Mouse (Mus musculus) ZHBTc4 (cell line): Measurements from ENCODE around the gene Gorasp2.

Source experiments
- DNase-seq: peaks from one replicate; pipeline ENCODE4 v3.0.0-alpha.2; 2011; ENCODE audit warnings: low read depth, low spot score

The Gorasp2 gene

GRCm38 (mm10) chr2:70657083-70657482, 4.3 kb upstream of the Gorasp2 start:
- DNase-seq = no peak

GRCm38 (mm10) chr2:70661715-70662495, 529 bp downstream of the Gorasp2 start, which contains the start of gene Gm26558:
TSS of gene Gm26558 (minus strand) at chr2:70662108.
- DNase-seq = peak; percentile 35

DNA sequence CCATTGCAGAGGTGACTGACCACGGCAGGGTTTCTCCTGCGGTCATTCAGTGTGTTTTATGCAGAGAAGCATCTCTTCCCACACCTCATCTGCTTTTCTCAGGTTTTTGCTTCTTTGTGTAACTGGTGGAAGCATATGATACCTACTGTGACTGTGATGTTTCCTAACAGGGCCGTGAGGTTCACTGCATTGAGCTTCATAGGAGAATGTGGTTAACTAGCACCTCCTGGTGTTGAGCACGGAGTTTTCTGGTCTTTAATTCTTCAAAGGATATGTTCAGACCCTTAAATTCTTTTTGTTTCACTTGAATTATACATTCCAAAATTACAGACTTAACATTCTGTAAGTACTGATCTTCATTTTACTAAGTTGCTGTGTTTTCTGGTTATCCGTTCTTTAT, 2.4 kb downstream of the Gorasp2 start:
- DNase-seq = peak; percentile 39

DNA sequence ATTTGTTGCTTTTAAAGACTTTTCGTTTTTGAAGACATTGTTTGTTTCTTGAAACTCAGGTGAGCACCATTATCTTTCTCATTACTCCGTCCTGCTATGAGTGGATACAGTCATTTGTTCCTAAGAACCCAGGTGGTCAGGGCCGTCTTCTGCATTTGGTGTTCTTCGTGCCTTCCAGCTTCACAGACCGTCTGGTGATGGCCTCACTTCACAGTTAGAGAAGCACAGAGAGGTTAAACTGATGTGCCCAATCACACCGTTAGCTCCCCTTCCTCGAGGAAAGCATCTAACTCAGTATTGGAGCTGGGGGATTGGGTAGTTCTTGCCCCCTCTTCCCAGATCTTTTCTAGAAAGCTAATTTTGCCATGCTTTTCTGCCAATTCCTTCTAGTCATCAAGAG, 5.6 kb downstream of the Gorasp2 start:
- DNase-seq = no peak

GRCm38 (mm10) chr2:70669241-70669640, 7.9 kb downstream of the Gorasp2 start:
- DNase-seq = no peak

- DNase-seq = no peak
Observed at GRCm38 (mm10) chr2:70669896-70670295, 8.5 kb downstream of the Gorasp2 start.

GRCm38 (mm10) chr2:70672476-70672875, 11.1 kb downstream of the Gorasp2 start:
- DNase-seq = no peak

DNA sequence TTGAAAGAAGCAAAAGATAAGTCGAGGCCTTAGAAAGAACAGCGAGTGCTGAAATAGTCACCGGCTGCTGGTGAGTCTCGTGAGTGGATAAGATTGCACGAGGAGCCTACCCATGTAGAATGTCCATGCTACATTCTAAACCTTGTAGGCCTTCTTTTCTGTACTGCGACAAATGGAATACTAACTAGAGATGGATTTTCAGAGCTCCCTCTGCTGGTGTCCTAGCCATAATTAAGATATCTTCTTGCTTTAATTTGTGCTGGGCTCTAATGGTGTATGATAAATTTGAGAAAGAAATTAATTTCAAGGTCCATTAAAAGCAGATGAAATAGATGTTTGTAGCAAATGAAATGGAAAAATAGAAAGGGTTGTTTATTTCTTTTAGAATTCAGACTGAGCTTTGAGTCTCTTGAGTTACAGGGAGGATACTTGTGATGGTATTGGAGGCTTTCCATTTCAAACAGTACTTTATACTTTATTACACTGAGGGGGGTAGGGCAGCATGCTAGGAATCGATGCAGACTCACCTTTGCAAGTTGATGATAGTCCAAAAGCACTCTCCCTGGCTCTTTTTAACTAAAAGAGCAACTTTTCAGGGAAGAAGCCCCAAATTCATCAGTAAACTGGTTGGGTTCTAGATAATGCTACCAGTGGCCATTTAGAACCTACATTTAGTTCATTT, 12.2 kb downstream of the Gorasp2 start:
- DNase-seq = no peak

- DNase-seq = no peak
Observed at GRCm38 (mm10) chr2:70682324-70682723, 20.9 kb downstream of the Gorasp2 start.

DNA sequence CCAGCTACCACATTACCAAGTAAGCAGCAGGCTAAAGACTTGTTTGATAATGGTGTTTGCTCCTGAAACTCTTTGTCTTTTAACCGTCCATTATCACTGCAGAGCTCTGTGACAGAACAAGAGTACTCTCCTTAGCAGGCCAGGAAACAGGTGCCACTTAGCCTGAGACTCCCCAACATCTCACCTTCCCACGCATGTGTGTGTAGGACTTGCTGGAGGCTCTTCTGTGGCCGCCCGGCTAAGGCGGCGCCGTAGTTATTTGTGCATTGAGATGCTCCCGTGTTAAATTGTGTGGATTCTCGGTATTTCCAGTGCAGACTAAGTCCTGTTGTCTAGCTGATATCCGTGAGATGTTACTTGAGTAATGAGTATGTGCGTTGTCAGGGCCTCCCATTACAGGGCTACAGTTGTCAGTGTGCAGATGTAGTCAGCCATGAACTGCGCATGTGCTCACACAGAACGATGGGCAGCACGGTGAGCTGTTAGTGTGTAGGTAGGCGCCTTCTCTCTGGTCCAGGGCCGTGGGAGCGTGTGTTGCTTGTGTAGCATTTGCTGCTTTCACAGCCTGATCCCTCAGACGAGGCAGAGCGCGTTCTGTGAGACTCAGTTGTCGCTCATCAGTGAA, 27.2 kb downstream of the Gorasp2 start:
- DNase-seq = no peak

- DNase-seq = peak; percentile 90
Observed at GRCm38 (mm10) chr2:70690195-70690594, 28.8 kb downstream of the Gorasp2 start.

DNA sequence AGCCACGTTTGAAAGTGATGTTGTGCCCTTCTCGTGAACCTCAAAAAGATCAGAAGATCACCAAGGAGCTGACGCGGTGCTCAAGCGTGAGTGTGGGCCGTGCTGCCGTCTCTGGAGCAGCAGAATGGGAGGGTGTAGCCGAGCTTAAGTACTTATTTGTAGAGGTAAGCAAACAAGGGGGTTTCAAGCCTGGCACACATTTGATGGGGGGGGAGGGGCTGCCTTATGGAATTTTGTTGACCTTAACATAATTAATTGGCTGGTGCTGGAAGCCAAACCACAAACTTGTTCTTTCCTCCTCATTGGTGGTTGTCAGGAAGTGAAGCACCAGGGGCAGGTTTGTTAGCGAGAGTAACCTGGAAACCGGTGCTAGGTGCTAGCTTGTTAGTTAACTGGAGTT, 34.3 kb downstream of the Gorasp2 start:
- no peak for DNase-seq

DNA sequence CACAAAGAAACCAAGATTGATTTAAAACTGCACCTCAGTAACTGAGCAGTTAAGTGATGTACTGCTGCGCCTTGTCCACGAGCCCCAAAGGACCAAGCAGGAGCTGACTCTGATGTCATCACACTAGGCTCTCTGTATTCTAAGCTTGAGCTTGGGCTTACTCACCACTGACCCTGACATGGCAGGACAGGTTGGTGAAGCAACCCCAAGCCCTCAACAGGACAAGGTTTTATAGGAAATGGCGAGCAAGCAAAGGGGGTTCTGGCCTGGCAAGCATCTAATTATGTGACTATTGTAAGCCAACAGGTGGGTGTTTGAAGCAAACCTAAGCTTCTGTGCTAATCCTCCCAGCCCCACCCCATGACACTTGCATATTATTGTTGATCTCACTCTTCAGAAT, 39.5 kb downstream of the Gorasp2 start:
- DNase-seq = no peak

DNA sequence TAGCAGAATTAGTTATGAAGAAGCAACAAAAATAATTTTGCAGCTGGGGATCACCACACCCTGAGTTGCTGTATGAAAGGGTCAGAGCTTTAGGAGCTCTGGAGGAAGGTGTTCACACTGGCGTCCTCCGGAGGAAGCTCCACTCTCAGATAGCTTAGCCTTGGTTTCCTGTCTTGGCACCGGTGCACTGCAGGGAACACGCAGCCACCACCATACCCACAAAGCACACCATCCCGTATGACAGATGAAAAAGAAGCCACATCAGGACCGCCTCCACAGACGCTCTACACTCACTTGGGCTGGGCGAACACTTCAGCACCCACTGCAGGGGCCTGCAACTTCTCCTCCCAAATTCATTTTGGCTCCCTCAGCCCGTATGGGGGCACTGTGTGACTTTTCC, 40.2 kb downstream of the Gorasp2 start:
- DNase-seq = no peak

DNA sequence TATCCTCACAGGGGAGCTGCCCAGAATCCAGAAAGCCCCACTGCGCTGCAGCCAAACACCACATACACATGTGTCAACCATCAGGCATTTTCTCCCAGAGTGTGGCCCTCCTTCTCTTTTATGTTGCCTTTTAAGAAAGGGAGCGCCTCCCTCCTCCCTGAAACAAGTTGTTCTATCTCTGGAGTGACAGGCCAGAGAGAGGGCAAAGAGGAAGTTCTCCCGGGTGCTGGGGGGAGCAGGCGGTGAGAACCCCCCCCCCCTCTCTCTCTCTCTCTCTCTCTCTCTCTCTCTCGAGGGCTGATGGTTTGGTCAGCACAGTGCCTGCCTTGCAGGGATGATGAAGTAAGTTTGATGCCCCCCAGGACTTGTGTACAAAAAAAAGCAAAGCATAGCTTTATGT, 41.0 kb downstream of the Gorasp2 start:
- no peak for DNase-seq

- DNase-seq = peak; percentile 57
Observed at GRCm38 (mm10) chr2:70708986-70709730, 47.8 kb downstream of the Gorasp2 start.

- no peak for DNase-seq
Observed at GRCm38 (mm10) chr2:70710236-70710635, 48.9 kb downstream of the Gorasp2 start.

- no peak for DNase-seq
Observed at GRCm38 (mm10) chr2:70710878-70711277, 49.5 kb downstream of the Gorasp2 start.

DNA sequence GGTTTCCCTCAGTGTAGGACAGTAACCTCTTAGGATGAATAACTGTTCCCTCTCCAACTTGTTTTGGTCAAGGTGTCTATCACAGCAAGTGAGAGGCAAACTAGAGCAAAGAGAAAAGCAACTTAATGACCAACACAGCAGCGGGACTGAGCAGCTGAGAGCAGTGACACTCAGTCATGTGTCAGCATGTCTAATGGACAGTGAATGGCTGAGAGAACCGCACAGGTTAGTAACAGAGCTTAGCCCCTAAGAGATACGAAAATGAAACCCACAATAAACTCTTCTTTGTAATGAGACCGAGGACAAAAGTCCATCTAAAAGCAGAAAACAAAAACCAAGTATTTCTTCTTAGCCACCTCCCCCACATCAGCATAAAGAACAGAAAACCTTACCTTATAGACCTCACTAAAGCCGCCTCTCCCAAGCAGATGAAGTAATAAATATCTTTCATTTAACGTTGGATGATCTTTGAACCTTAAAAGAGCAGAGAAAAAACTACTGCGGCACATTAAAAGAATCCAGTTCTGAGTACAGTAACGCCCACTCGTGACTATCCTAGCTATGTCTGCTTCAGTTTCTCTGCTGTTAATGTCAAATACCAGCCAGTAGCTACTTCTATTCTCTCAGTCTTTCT, 62.4 kb downstream of the Gorasp2 start:
- no peak for DNase-seq

DNA sequence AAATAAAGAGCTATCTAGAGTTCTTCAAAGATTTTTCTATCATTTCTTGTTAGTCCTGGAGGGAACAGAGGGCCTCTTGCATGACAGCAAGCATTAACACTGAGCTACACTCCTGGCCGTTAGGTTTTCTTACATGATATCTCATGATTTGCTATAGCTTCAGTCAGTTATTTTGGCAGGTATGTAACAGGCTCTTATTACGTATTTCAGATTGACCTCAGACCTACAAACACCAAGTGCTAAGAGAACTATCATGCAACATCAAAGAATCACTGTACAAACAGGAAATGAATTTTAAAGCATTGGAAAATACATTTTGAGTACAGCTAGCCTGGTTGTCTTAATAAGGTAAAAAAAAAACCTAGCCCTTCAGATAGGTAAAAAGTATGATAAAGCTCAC, 65.7 kb downstream of the Gorasp2 start:
- DNase-seq = no peak

- no peak for DNase-seq
Observed at GRCm38 (mm10) chr2:70735534-70735933, 74.2 kb downstream of the Gorasp2 start.
